ENCODE assay signal across 27 mouse cellular contexts in the genomic region with DNA sequence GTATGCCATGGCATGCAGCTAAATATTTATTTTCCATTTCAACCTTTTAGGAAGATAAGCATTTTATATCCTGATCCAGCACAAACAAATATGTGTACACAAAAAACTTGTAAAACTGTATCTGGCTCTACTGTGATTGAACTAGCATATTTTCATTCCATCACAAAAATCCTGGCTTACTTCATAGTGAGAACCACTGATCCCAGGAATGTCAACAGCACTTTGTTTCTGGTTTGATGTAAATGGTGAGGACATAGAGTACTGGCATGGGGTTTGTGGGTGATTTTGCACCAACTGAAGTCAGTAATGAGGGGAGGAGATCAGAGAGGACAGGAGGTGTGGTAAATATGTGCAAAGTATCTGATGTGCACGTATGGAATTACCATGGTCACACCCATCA. TPM values are rescaled to one million over a fixed set of nuclear protein-coding genes. Genes with fewer than 3 reads are reported as not detected.
A peak's percentile ranks its signal among the peaks of the same experiment; 100 is the strongest.
DNase-seq lines count a peak whose midpoint lies in the region; ATAC-seq lines count a peak whose summit lies in the region.
"Had no signal": no experiment of that assay in that cellular context is flagged by ENCODE, and none has a peak within 500 bp of the region (broad histone marks: within the 10 kb centered on the region; RNA-seq: fewer than 3 reads in every experiment).

No protein-coding gene starts in this region.

- no peak overlapping the region for H3K4me2 ChIP-seq in embryonic facial prominence, embryonic 13.5 days
- H3K4me2 ChIP-seq in lung, embryonic 16.5 days (ENCODE audit: low read depth, low read length) = no peak overlapping the region
- no peak overlapping the region for H3K4me2 ChIP-seq in midbrain, embryonic 11.5 days
- H3K4me2 ChIP-seq in midbrain, embryonic 16.5 days (ENCODE audit: low read length) = no peak overlapping the region
- H3K4me2 ChIP-seq: embryonic facial prominence, embryonic 12.5 days; forebrain, embryonic 12.5 days; forebrain, embryonic 15.5 days; heart, embryonic 11.5 days; heart, embryonic 15.5 days; hindbrain, embryonic 13.5 days had no signal

- H3K4me3 ChIP-seq in embryonic facial prominence, embryonic 13.5 days = no peak overlapping the region
- no peak overlapping the region for H3K4me3 ChIP-seq in embryonic facial prominence, embryonic 10.5 days
- no peak overlapping the region for H3K4me3 ChIP-seq in lung, embryonic 16.5 days (ENCODE audit: low read length)
- no peak overlapping the region for H3K4me3 ChIP-seq in midbrain, embryonic 11.5 days (ENCODE audit: low read depth, low read length)
- no peak overlapping the region for H3K4me3 ChIP-seq in midbrain, embryonic 16.5 days (ENCODE audit: low read depth, low read length)
- H3K4me3 ChIP-seq: embryonic facial prominence, embryonic 12.5 days; erythroblast, embryonic 14.5 days; forebrain, embryonic 12.5 days; forebrain, embryonic 15.5 days; heart, embryonic 15.5 days; hindbrain, embryonic 10.5 days; hindbrain, embryonic 13.5 days had no signal

- DNase-seq in embryonic facial prominence, embryonic 10.5 days (ENCODE audit: low spot score) = no peak
- no peak for DNase-seq in lung, postnatal 4 days
- peak; percentile 26 for DNase-seq in midbrain, embryonic 11.5 days (ENCODE audit: low spot score, missing footprints)
- DNase-seq: adrenal gland, postnatal 10 days; adrenal gland, postnatal 36 days; cerebellum, adult 18-20 months; cerebellum, adult 9-10 months; cerebellum, postnatal 14 days; gastrocnemius, postnatal 10 days; gastrocnemius, postnatal 36 days; heart, postnatal 10 days; heart, postnatal 36 days had no signal

- WGBS in embryonic facial prominence, embryonic 13.5 days = 70% methylated on average over 1 of the region's 1 CpGs
- WGBS in embryonic facial prominence, embryonic 10.5 days = 85% methylated on average over 1 of the region's 1 CpGs
- 22% methylated on average over 1 of the region's 1 CpGs for WGBS in lung, embryonic 16.5 days
- 73% methylated on average over 1 of the region's 1 CpGs for WGBS in midbrain, embryonic 11.5 days
- WGBS in midbrain, embryonic 16.5 days = 84% methylated on average over 1 of the region's 1 CpGs

- H3K36me3 ChIP-seq in embryonic facial prominence, embryonic 13.5 days = peaks cover 12% of the 10 kb centered on the region; the same call in 1 of the 2 replicates
- H3K36me3 ChIP-seq in embryonic facial prominence, embryonic 10.5 days (replicated peaks) = peaks cover 8% of the 10 kb centered on the region; the same call in 1 of the 2 replicates
- H3K36me3 ChIP-seq in lung, embryonic 16.5 days (ENCODE audit: control insufficient read depth, insufficient read depth, low read length) = no peaks in the 10 kb centered on the region
- no peaks in the 10 kb centered on the region for H3K36me3 ChIP-seq in midbrain, embryonic 11.5 days (ENCODE audit: control insufficient read depth, insufficient read depth, low read length)
- no peaks in the 10 kb centered on the region for H3K36me3 ChIP-seq in midbrain, embryonic 16.5 days (ENCODE audit: control insufficient read depth, insufficient read depth, low read length)
- H3K36me3 ChIP-seq: forebrain, embryonic 12.5 days; forebrain, embryonic 15.5 days; heart, embryonic 15.5 days; hindbrain, embryonic 13.5 days had no signal

- peak overlapping the region; percentile 7; the same call in 1 of the 2 replicates for H3K27ac ChIP-seq in embryonic facial prominence, embryonic 13.5 days
- H3K27ac ChIP-seq in embryonic facial prominence, embryonic 10.5 days (replicated peaks) = no peak overlapping the region
- peak overlapping the region; percentile 58 for H3K27ac ChIP-seq in lung, embryonic 16.5 days (ENCODE audit: low read length)
- H3K27ac ChIP-seq in midbrain, embryonic 11.5 days (ENCODE audit: low read depth, low read length) = no peak overlapping the region
- no peak overlapping the region for H3K27ac ChIP-seq in midbrain, embryonic 16.5 days (ENCODE audit: low read length)
- H3K27ac ChIP-seq: embryonic facial prominence, embryonic 12.5 days; forebrain, embryonic 12.5 days; forebrain, embryonic 15.5 days; heart, embryonic 15.5 days; hindbrain, embryonic 10.5 days; hindbrain, embryonic 13.5 days had no signal

- H3K9me3 ChIP-seq in embryonic facial prominence, embryonic 13.5 days = no peaks in the 10 kb centered on the region
- H3K9me3 ChIP-seq in embryonic facial prominence, embryonic 10.5 days = no peaks in the 10 kb centered on the region
- H3K9me3 ChIP-seq in lung, embryonic 16.5 days (ENCODE audit: control insufficient read depth, low read length) = no peaks in the 10 kb centered on the region
- no peaks in the 10 kb centered on the region for H3K9me3 ChIP-seq in midbrain, embryonic 11.5 days (ENCODE audit: control insufficient read depth, low read length)
- no peaks in the 10 kb centered on the region for H3K9me3 ChIP-seq in midbrain, embryonic 16.5 days (replicated peaks; ENCODE audit: control insufficient read depth, low read length, poor library complexity, severe bottlenecking)
- H3K9me3 ChIP-seq: embryonic facial prominence, embryonic 12.5 days; forebrain, embryonic 12.5 days; forebrain, embryonic 15.5 days; G1E; heart, embryonic 15.5 days; hindbrain, embryonic 10.5 days; hindbrain, embryonic 13.5 days had no signal

- no peak for ATAC-seq in embryonic facial prominence, embryonic 13.5 days (ENCODE audit: insufficient number of reproducible peaks, insufficient read depth, low FRiP score, low TSS enrichment, low read depth)
- peak; percentile 11; the same call in 1 of the 2 replicates for ATAC-seq in lung, embryonic 16.5 days (ENCODE audit: low read depth)
- ATAC-seq in midbrain, embryonic 11.5 days (ENCODE audit: low FRiP score) = no peak
- no peak for ATAC-seq in midbrain, embryonic 16.5 days
- no peak for ATAC-seq in frontal cortex, adult (ENCODE audit: low TSS enrichment)
- ATAC-seq: forebrain, embryonic 15.5 days; hindbrain, embryonic 16.5 days; Patski had no signal

- H3K27me3 ChIP-seq in embryonic facial prominence, embryonic 13.5 days = no peaks in the 10 kb centered on the region
- no peaks in the 10 kb centered on the region for H3K27me3 ChIP-seq in embryonic facial prominence, embryonic 10.5 days (replicated peaks; ENCODE audit: low read depth, poor library complexity, severe bottlenecking)
- H3K27me3 ChIP-seq in lung, embryonic 16.5 days (ENCODE audit: control insufficient read depth, insufficient read depth, low read depth, low read length) = no peaks in the 10 kb centered on the region
- H3K27me3 ChIP-seq in midbrain, embryonic 11.5 days (ENCODE audit: control insufficient read depth, insufficient read depth, low read length) = no peaks in the 10 kb centered on the region
- no peaks in the 10 kb centered on the region for H3K27me3 ChIP-seq in midbrain, embryonic 16.5 days (ENCODE audit: control insufficient read depth, insufficient read depth, low read depth, low read length)
- H3K27me3 ChIP-seq: embryonic facial prominence, embryonic 12.5 days; forebrain, embryonic 12.5 days; forebrain, embryonic 15.5 days; heart, embryonic 15.5 days; hindbrain, embryonic 13.5 days; Patski had no signal

- H3K4me1 ChIP-seq in embryonic facial prominence, embryonic 13.5 days = peaks cover 19% of the 10 kb centered on the region
- 0 out of 2 replicates have a peak, but pooled peaks cover 4% of the 10 kb centered on the region for H3K4me1 ChIP-seq in embryonic facial prominence, embryonic 10.5 days
- peaks cover 41% of the 10 kb centered on the region for H3K4me1 ChIP-seq in lung, embryonic 16.5 days (replicated peaks; ENCODE audit: control insufficient read depth, insufficient read depth, low read length)
- no peaks in the 10 kb centered on the region for H3K4me1 ChIP-seq in midbrain, embryonic 11.5 days (ENCODE audit: control insufficient read depth, insufficient read depth, low read length)
- H3K4me1 ChIP-seq in midbrain, embryonic 16.5 days (ENCODE audit: control insufficient read depth, insufficient read depth, low read length) = no peaks in the 10 kb centered on the region
- H3K4me1 ChIP-seq: forebrain, embryonic 12.5 days; hindbrain, embryonic 10.5 days; hindbrain, embryonic 13.5 days had no signal

- no peak overlapping the region for H3K9ac ChIP-seq in embryonic facial prominence, embryonic 13.5 days
- H3K9ac ChIP-seq in lung, embryonic 16.5 days (ENCODE audit: low read length) = no peak overlapping the region
- H3K9ac ChIP-seq in midbrain, embryonic 11.5 days (ENCODE audit: low read length) = no peak overlapping the region
- no peak overlapping the region for H3K9ac ChIP-seq in midbrain, embryonic 16.5 days (ENCODE audit: low read depth, low read length)
- H3K9ac ChIP-seq: embryonic facial prominence, embryonic 12.5 days; forebrain, embryonic 12.5 days; forebrain, embryonic 15.5 days; heart, embryonic 15.5 days; hindbrain, embryonic 13.5 days had no signal

RNA-seq across cellular contexts. Expression of a gene that starts 41.1 kb away (rescaled TPM):
- polyA plus RNA-seq in embryonic facial prominence, embryonic 13.5 days (2015; fragmentation: Nextera tagmentation; extraction: Ambion mirVana) = 42.1 and 49.5 TPM in 2 replicates
- polyA plus RNA-seq in embryonic facial prominence, embryonic 10.5 days (2016; fragmentation: Nextera tagmentation; extraction: Ambion mirVana) = 30.7 and 32.4 TPM in 2 replicates
- 39.4 and 40.6 TPM in 2 replicates for polyA plus RNA-seq in lung, embryonic 16.5 days (2015; fragmentation: Nextera tagmentation; extraction: Ambion mirVana)
- polyA plus RNA-seq in midbrain, embryonic 11.5 days (2014; fragmentation: Nextera tagmentation; extraction: Ambion mirVana) = 15.1 and 17.2 TPM in 2 replicates
- 8.5 and 9.9 TPM in 2 replicates for polyA plus RNA-seq in midbrain, embryonic 16.5 days (2015; fragmentation: Nextera tagmentation; extraction: Ambion mirVana)

Comparison
In these comparisons a context has a peak if more than half of its experiments do, and no peak if none do; other contexts are left out.
1. H3K27ac ChIP-seq: peak in embryonic facial prominence, embryonic 13.5 days (single experiment) and lung, embryonic 16.5 days (single experiment); none in embryonic facial prominence, embryonic 10.5 days (single experiment), midbrain, embryonic 11.5 days (single experiment) and midbrain, embryonic 16.5 days (single experiment).